Mouse (Mus musculus) MEL (cell line): ENCODE data around the gene Tpsg1. TPM values are rescaled to one million over a fixed set of nuclear protein-coding genes. Genes with fewer than 3 reads are reported as not detected.

Experiments
- DNase-seq: peaks from one replicate; pipeline ENCODE4 v3.0.0; 2011; ENCODE audit warnings: low read depth, low spot score
- H3K27ac ChIP-seq: 2 replicates; pipeline ENCODE4 v1.5.1; 2012; ENCODE audit warnings: low read depth, mild to moderate bottlenecking, control low read depth, low read length, moderate library complexity; ENCODE audit not compliant: control insufficient read depth
- H3K27me3 ChIP-seq, 2 experiments: fragments of 150-350 bp in 1 of 2; sonication (generic) in 1 of 2; 2 replicates each; pipeline ENCODE4 v1.6.1; 2012; ENCODE audit warnings: low read length in 2 of 2, mild to moderate bottlenecking in 2 of 2, improper control_type of control experiment in 1 of 2, moderate library complexity in 1 of 2; ENCODE audit not compliant: insufficient read depth in 2 of 2, control insufficient read depth in 1 of 2
- H3K36me3 ChIP-seq, 2 experiments: 2 replicates each; pipeline ENCODE4 v1.6.1; 2012 to 2014; ENCODE audit warnings: low read length in 2 of 2, improper control_type of control experiment in 1 of 2, inconsistent platforms in 1 of 2, mild to moderate bottlenecking in 1 of 2; ENCODE audit not compliant: insufficient read depth in 2 of 2, control insufficient read depth in 1 of 2
- H3K4me1 ChIP-seq, 2 experiments: fragments of 150-350 bp in 1 of 2; sonication (generic) in 1 of 2; 2 replicates each; pipeline ENCODE4 v1.6.1; 2012; ENCODE audit warnings: low read length in 2 of 2, improper control_type of control experiment in 1 of 2, mild to moderate bottlenecking in 1 of 2; ENCODE audit not compliant: insufficient read depth in 2 of 2, control insufficient read depth in 1 of 2
- H3K4me3 ChIP-seq, 2 experiments: fragments of 150-350 bp in 1 of 2; sonication (generic) in 1 of 2; 2 replicates each; pipeline ENCODE4 v1.5.1; 2012; ENCODE audit warnings: low read depth in 2 of 2, low read length in 2 of 2, mild to moderate bottlenecking in 2 of 2, moderate library complexity in 2 of 2, control low read depth in 1 of 2, improper control_type of control experiment in 1 of 2; ENCODE audit not compliant: control insufficient read depth in 1 of 2, insufficient read depth in 1 of 2
- H3K79me2 ChIP-seq: 2 replicates; pipeline ENCODE4 v1.6.1; 2012; ENCODE audit warnings: mild to moderate bottlenecking, low read length, moderate library complexity; ENCODE audit not compliant: control insufficient read depth, poor library complexity, insufficient read depth
- H3K9ac ChIP-seq: 2 replicates; pipeline ENCODE4 v1.6.1; 2012; ENCODE audit warnings: low read depth, mild to moderate bottlenecking, control low read depth, low read length, moderate library complexity; ENCODE audit not compliant: control insufficient read depth, poor library complexity, severe bottlenecking
- H3K9me3 ChIP-seq: fragments of 150-350 bp; sonication (generic); replicated peaks from 2 replicates; pipeline ENCODE4 v1.6.1; 2012; ENCODE audit warnings: mild to moderate bottlenecking, low read length, improper control_type of control experiment, moderate library complexity; ENCODE audit not compliant: insufficient read depth
- BHLHE40 ChIP-seq: IDR thresholded peaks from 2 replicates; pipeline ENCODE4 v1.6.1; 2012; ENCODE audit warnings: low read depth, mild to moderate bottlenecking, inconsistent platforms, low read length, improper control_type of control experiment, borderline replicate concordance
- CHD1 ChIP-seq: IDR thresholded peaks from 2 replicates; pipeline ENCODE4 v1.6.1; 2012; ENCODE audit warnings: low read depth, mild to moderate bottlenecking, inconsistent platforms, low read length, improper control_type of control experiment
- CHD2 ChIP-seq: IDR thresholded peaks from 2 replicates; pipeline ENCODE4 v1.6.1; 2011; ENCODE audit warnings: low read length, improper control_type of control experiment
- ELF1 ChIP-seq: IDR thresholded peaks from 2 replicates; pipeline ENCODE4 v1.6.1; 2014; ENCODE audit warnings: low read depth, mild to moderate bottlenecking, inconsistent platforms, low read length, improper control_type of control experiment, moderate library complexity
- EP300 ChIP-seq, 2 experiments: IDR thresholded peaks; 2 replicates each; pipeline ENCODE4 v1.6.1; 2011; ENCODE audit warnings: improper control_type of control experiment in 2 of 2, low read length in 2 of 2, low read depth in 1 of 2, mild to moderate bottlenecking in 1 of 2
- GABPA ChIP-seq: IDR thresholded peaks from 2 replicates; pipeline ENCODE4 v1.6.1; 2012; ENCODE audit warnings: low read depth, mild to moderate bottlenecking, inconsistent platforms, low read length, improper control_type of control experiment, moderate library complexity
- GATA1 ChIP-seq: IDR thresholded peaks from 2 replicates; pipeline ENCODE4 v1.6.1; 2011; ENCODE audit warnings: low read depth, low read length, improper control_type of control experiment
- HCFC1 ChIP-seq: IDR thresholded peaks from 2 replicates; pipeline ENCODE4 v1.6.1; 2012; ENCODE audit warnings: low read depth, mild to moderate bottlenecking, inconsistent platforms, low read length, improper control_type of control experiment, moderate library complexity
- JUND ChIP-seq: IDR thresholded peaks from 2 replicates; pipeline ENCODE4 v1.6.1; 2011; ENCODE audit warnings: low read depth, mild to moderate bottlenecking, improper control_type of control experiment, low read length
- MAFK ChIP-seq: IDR thresholded peaks from 2 replicates; pipeline ENCODE4 v1.6.1; 2011; ENCODE audit warnings: low read depth, mild to moderate bottlenecking, low read length, improper control_type of control experiment, borderline replicate concordance
- MAX ChIP-seq: IDR thresholded peaks from 2 replicates; pipeline ENCODE4 v1.6.1; 2011; ENCODE audit warnings: low read length, improper control_type of control experiment
- MAZ ChIP-seq: IDR thresholded peaks from 2 replicates; pipeline ENCODE4 v1.6.1; 2012; ENCODE audit warnings: low read depth, mild to moderate bottlenecking, inconsistent platforms, low read length, improper control_type of control experiment
- MEF2A ChIP-seq: IDR thresholded peaks from 2 replicates; pipeline ENCODE4 v1.6.1; 2014; ENCODE audit warnings: low read depth, mild to moderate bottlenecking, inconsistent platforms, low read length, improper control_type of control experiment; ENCODE audit not compliant: poor library complexity, insufficient replicate concordance, severe bottlenecking; ENCODE audit errors: extremely low read depth
- MYB ChIP-seq: IDR thresholded peaks from 2 replicates; pipeline ENCODE4 v1.6.1; 2011; ENCODE audit warnings: mild to moderate bottlenecking, low read depth, low read length, improper control_type of control experiment
- MYC ChIP-seq: IDR thresholded peaks from 2 replicates; pipeline ENCODE4 v1.6.1; 2011; ENCODE audit warnings: low read depth, mild to moderate bottlenecking, low read length, improper control_type of control experiment, moderate library complexity
- NELFE ChIP-seq: IDR thresholded peaks from 2 replicates; pipeline ENCODE4 v1.6.1; 2011; ENCODE audit warnings: low read depth, low read length, improper control_type of control experiment
- NRF1 ChIP-seq: IDR thresholded peaks from 2 replicates; pipeline ENCODE4 v1.6.1; 2014; ENCODE audit warnings: low read depth, mild to moderate bottlenecking, inconsistent platforms, low read length, improper control_type of control experiment, moderate library complexity; ENCODE audit not compliant: poor library complexity, insufficient read depth, severe bottlenecking
- POLR2A ChIP-seq, 2 experiments: IDR thresholded peaks; 2 replicates each; pipeline ENCODE4 v1.6.1; 2011 to 2012; ENCODE audit warnings: low read length in 2 of 2, mild to moderate bottlenecking in 2 of 2, control low read depth in 1 of 2, improper control_type of control experiment in 1 of 2, low read depth in 1 of 2, moderate library complexity in 1 of 2; ENCODE audit not compliant: control insufficient read depth in 1 of 2, insufficient read depth in 1 of 2, poor library complexity in 1 of 2
- POLR2AphosphoS2 ChIP-seq: IDR thresholded peaks from 2 replicates; pipeline ENCODE4 v1.6.1; 2011; ENCODE audit warnings: low read length, improper control_type of control experiment
- RAD21 ChIP-seq: IDR thresholded peaks from 2 replicates; pipeline ENCODE4 v1.6.1; 2011; ENCODE audit warnings: mild to moderate bottlenecking, low read depth, low read length, improper control_type of control experiment
- RCOR1 ChIP-seq: IDR thresholded peaks from 2 replicates; pipeline ENCODE4 v1.6.1; 2012; ENCODE audit warnings: low read depth, mild to moderate bottlenecking, inconsistent platforms, low read length, improper control_type of control experiment
- SIN3A ChIP-seq: IDR thresholded peaks from 2 replicates; pipeline ENCODE4 v1.6.1; 2012; ENCODE audit warnings: low read length, improper control_type of control experiment, inconsistent platforms
- SMC3 ChIP-seq: IDR thresholded peaks from 2 replicates; pipeline ENCODE4 v1.6.1; 2011; ENCODE audit warnings: low read depth, low read length, improper control_type of control experiment
- TAL1 ChIP-seq: IDR thresholded peaks from 2 replicates; pipeline ENCODE4 v1.6.1; 2012; ENCODE audit warnings: mild to moderate bottlenecking, inconsistent platforms, low read length, moderate library complexity, mixed read lengths
- UBTF ChIP-seq: IDR thresholded peaks from 2 replicates; pipeline ENCODE4 v1.6.1; 2012; ENCODE audit warnings: low read depth, mild to moderate bottlenecking, inconsistent platforms, low read length, improper control_type of control experiment, moderate library complexity, borderline replicate concordance; ENCODE audit not compliant: insufficient read depth
- USF1 ChIP-seq: IDR thresholded peaks from 2 replicates; pipeline ENCODE4 v1.6.1; 2014; ENCODE audit warnings: low read depth, mild to moderate bottlenecking, inconsistent platforms, low read length, improper control_type of control experiment, moderate library complexity
- ZKSCAN1 ChIP-seq: IDR thresholded peaks from 2 replicates; pipeline ENCODE4 v1.6.1; 2012; ENCODE audit warnings: low read depth, mild to moderate bottlenecking, inconsistent platforms, low read length, improper control_type of control experiment, moderate library complexity
- ZMIZ1 ChIP-seq: IDR thresholded peaks from 2 replicates; pipeline ENCODE4 v1.6.1; 2012; ENCODE audit warnings: low read depth, mild to moderate bottlenecking, inconsistent platforms, low read length, improper control_type of control experiment, moderate library complexity
- polyA plus RNA-seq, 2 experiments: library from polyadenylated mRNA; stranded (reverse) in 1 of 2; unstranded in 1 of 2; fragments of >175 nt in 1 of 2; fragments of >200 nt in 1 of 2; gene quantifications; 2 replicates each; pipeline versions ENCODE4 v1.2.1 to v1.2.4; 2012; ENCODE audit warnings: low replicate concordance in 2 of 2, low read depth in 1 of 2; ENCODE audit not compliant: insufficient read length in 2 of 2, insufficient read depth in 1 of 2, missing spikeins in 1 of 2
- total RNA-seq: library from RNA; depleted of rRNA; stranded (reverse); fragments of 300-350 nt; gene quantifications from 2 replicates; pipeline ENCODE4 v1.2.3, GENCODE M21; 2012

Tpsg1 gene
- total and polyA plus RNA-seq, 3 experiments, result not detected

- TF ChIP-seq MEF2A (no peak), RAD21 (no peak), ZKSCAN1 (no peak), SMC3 (no peak), GABPA (no peak), JUND (no peak), GATA1 (no peak), CHD1 (no peak), RCOR1 (no peak), SIN3A (no peak), UBTF (no peak), BHLHE40 (no peak), POLR2A (IDR thresholded peaks at IDR 0.05; ENCODE audit: control insufficient read depth in 1 of 2, insufficient read depth in 1 of 2, low read depth in 1 of 2, low read length in 2 of 2, poor library complexity in 1 of 2) (no peak), MAZ (no peak), USF1 (no peak), NELFE (no peak), POLR2AphosphoS2 (no peak), HCFC1 (no peak), MAX (no peak)
- peaks cover 0 to 2% of the 10 kb centered on the region in 2 experiments; a peak in 2 of 4 replicates for H3K27me3 ChIP-seq
Observed at GRCm38 (mm10) chr17:25372491-25372890, 3.4 kb downstream of the Tpsg1 start.

DNA sequence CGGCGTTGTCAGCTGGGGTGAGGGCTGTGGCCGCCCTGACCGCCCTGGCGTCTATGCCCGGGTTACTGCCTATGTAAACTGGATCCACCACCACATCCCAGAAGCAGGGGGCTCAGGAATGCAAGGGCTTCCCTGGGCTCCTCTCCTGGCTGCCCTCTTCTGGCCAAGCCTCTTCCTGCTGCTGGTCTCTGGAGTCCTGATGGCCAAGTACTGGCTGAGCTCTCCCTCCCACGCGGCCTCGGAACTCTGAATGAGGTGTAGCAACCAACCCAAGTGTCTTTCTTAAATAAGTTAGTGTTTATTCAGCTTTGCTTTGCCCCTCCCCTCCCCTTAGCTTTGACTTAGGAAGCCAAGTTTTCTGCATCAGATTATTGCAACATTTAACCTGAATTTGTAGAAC, 4.9 kb downstream of the Tpsg1 start:
- H3K27ac ChIP-seq, result no peak overlapping the region
- no peaks in the 10 kb centered on the region; a peak in 1 of 4 replicates for H3K27me3 ChIP-seq
- H3K4me3 ChIP-seq, result no peak overlapping the region
- TF ChIP-seq MAFK (no peak), ZMIZ1 (no peak), NRF1 (no peak), EP300 (IDR thresholded peaks at IDR 0.05; ENCODE audit: low read depth in 1 of 2, low read length in 2 of 2) (no peak), BHLHE40 (no peak), MYC (no peak), MEF2A (no peak), CHD2 (no peak), GATA1 (no peak), ELF1 (no peak), RCOR1 (no peak), MYB (no peak), POLR2A (IDR thresholded peaks at IDR 0.05; ENCODE audit: control insufficient read depth in 1 of 2, insufficient read depth in 1 of 2, low read depth in 1 of 2, low read length in 2 of 2, poor library complexity in 1 of 2) (no peak), MAX (no peak), TAL1 (no peak), USF1 (no peak)
- no peak for DNase-seq
- H3K4me1 ChIP-seq, result no peaks in the 10 kb centered on the region
- H3K9me3 ChIP-seq, result no peaks in the 10 kb centered on the region
- H3K36me3 ChIP-seq, result no peaks in the 10 kb centered on the region
- no peak overlapping the region for H3K9ac ChIP-seq
- H3K79me2 ChIP-seq, result no peaks in the 10 kb centered on the region

More at GRCm38 (mm10) chr17:25372491-25372890, 3.4 kb downstream of the Tpsg1 start:
- Histone ChIP-seq H3K9ac (no peak overlapping the region), H3K36me3 (no peaks in the 10 kb centered on the region), H3K9me3 (no peaks in the 10 kb centered on the region), H3K4me3 (no peak overlapping the region), H3K27ac (no peak overlapping the region), H3K4me1 (no peaks in the 10 kb centered on the region), H3K79me2 (no peaks in the 10 kb centered on the region)
- DNase-seq, result no peak
